Mouse (Mus musculus) liver, postnatal 0 days (tissue): ENCODE results near the gene Rab36. TPM values are rescaled to one million over a fixed set of nuclear protein-coding genes. Genes with fewer than 3 reads are reported as not detected.
A peak's percentile ranks its signal among the peaks of the same experiment; 100 is the strongest.

ENCODE experiments used
- ATAC-seq: fragments of 200-750 bp; cut with Nextera tagmentation; 2 replicates; pipeline ENCODE4 v1.8.0; 2017; ENCODE audit warnings: mild to moderate bottlenecking, moderate library complexity
- DNase-seq: peaks from one replicate; pipeline ENCODE4 v3.0.0-alpha.2; 2016
- H3K27ac ChIP-seq: fragments of 300-500 bp; sonication (generic); 2 replicates; pipeline ENCODE4 v1.5.1; 2014; ENCODE audit warnings: antibody characterized with exemption, moderate library complexity, mild to moderate bottlenecking, low read depth
- H3K27me3 ChIP-seq: fragments of 300-500 bp; sonication (generic); 2 replicates; pipeline ENCODE4 v1.6.1; 2014; ENCODE audit warnings: low read length, control low read depth, mixed read lengths; ENCODE audit not compliant: insufficient read depth
- H3K36me3 ChIP-seq: fragments of 300-500 bp; sonication (generic); replicated peaks from 2 replicates; pipeline ENCODE4 v1.6.1; 2014; ENCODE audit warnings: mild to moderate bottlenecking, control low read depth, low read length, moderate library complexity, mixed read lengths; ENCODE audit not compliant: insufficient read depth
- H3K4me1 ChIP-seq: fragments of 300-500 bp; sonication (generic); 2 replicates; pipeline ENCODE4 v1.6.1; 2014; ENCODE audit warnings: antibody characterized with exemption, mild to moderate bottlenecking, control low read depth; ENCODE audit not compliant: insufficient read depth
- H3K4me2 ChIP-seq: fragments of 300-500 bp; sonication (generic); 2 replicates; pipeline ENCODE4 v1.6.1; 2014; ENCODE audit warnings: low read depth, mild to moderate bottlenecking, low read length, moderate library complexity, mixed read lengths
- H3K4me3 ChIP-seq: fragments of 300-500 bp; sonication (generic); 2 replicates; pipeline ENCODE4 v1.5.1; 2014; ENCODE audit warnings: low read depth, low read length
- H3K9ac ChIP-seq: fragments of 300-500 bp; sonication (generic); replicated peaks from 2 replicates; pipeline ENCODE4 v1.6.1; 2014; ENCODE audit warnings: mild to moderate bottlenecking, moderate library complexity
- H3K9me3 ChIP-seq: fragments of 300-500 bp; sonication (generic); 2 replicates; pipeline ENCODE4 v1.6.1; 2016; ENCODE audit warnings: mild to moderate bottlenecking, control low read depth, low read length, mixed read lengths
- CTCF ChIP-seq: sonication (generic); IDR thresholded peaks from 2 replicates; pipeline ENCODE4 v1.5.1; 2016; ENCODE audit warnings: antibody characterized with exemption, low read depth
- EP300 ChIP-seq: IDR thresholded peaks from 2 replicates; pipeline ENCODE4 v1.6.1; 2016; ENCODE audit warnings: antibody characterized with exemption, low read depth, mild to moderate bottlenecking
- WGBS: fragments of 180-500 bp; shearing (Covaris S2); extraction: QIAGEN DNeasy Blood & Tissue Kit; methylation state at CpG from one replicate; pipeline ENCODE4 v1.1.7; 2014; ENCODE audit not compliant: insufficient replicate concordance; 5-methylcytosine and 5-hydroxymethylcytosine counted together
- polyA plus RNA-seq: library from polyadenylated mRNA; unstranded; fragments of >200 nt; fragmentation: Nextera tagmentation; extraction: Ambion mirVana; gene quantifications from 2 replicates; pipeline ENCODE4 v1.2.1, GENCODE M21; 2015

Rab36 gene
- polyA plus RNA-seq, result 1.7 TPM in 2 replicates

GRCm38 (mm10) chr10:75036883-75037379 lies at the start of gene Rab36:
Gene Rab36, plus strand, starts transcription at chr10:75037058.
- no peak within 1 kb of the TSS for H3K27ac ChIP-seq
- peak; percentile 89 for DNase-seq
- H3K36me3 ChIP-seq, result no peaks in the 10 kb centered on the region
- under 1% methylated on average over 36 of the region's 36 CpGs for WGBS
- TF ChIP-seq CTCF (no peak), EP300 (no peak)
- H3K9me3 ChIP-seq, result no peaks in the 10 kb centered on the region
- peak; percentile 95 for ATAC-seq
- peaks cover 9% of the 10 kb centered on the region for H3K4me1 ChIP-seq
- H3K27me3 ChIP-seq, result no peaks in the 10 kb centered on the region
- peak within 1 kb of the TSS; percentile 49 for H3K4me2 ChIP-seq
- H3K9ac ChIP-seq, result peak within 1 kb of the TSS; percentile 37; the same call in 1 of the 2 replicates
- peak within 1 kb of the TSS; percentile 35 for H3K4me3 ChIP-seq

DNA sequence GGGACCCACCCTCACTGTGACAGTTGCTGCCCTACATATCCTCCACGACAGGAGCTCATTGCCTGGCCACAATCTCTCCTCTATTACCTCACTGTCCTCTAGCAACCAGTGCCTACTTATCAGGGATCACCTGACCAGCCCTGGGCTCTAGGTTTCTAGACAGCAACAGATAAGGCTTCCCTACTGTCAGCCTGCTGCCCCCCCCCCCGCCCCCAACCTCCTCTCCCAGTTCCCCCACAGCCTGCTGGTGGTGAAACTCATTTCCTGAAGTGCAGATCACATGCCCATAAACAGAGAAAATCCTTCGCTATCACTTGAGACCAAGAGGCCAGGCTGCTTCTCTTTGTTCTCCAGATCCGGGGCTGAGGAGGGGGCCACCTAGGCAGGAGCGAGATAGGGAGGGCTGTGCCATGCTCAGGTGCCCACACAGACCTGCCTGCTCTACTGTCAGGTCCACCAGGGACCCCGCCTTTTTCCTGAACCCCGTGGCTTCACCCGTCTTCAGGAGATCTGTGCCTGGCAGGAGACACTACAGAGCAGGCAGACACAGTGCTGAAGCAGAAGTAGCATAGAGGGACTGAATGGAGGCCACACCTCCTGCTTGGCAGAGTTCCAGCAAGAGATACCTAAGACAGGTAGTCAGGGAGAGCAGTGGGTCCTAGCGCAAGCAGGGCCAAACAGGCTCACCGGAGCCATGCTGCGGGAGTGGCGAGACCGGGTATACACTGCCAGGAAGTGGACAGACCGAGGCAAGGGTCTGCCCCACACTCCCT lies 49.0 kb upstream of the Rab36 start:
- Histone ChIP-seq H3K36me3 (no peaks in the 10 kb centered on the region), H3K4me1 (no peaks in the 10 kb centered on the region; the same call in 1 of the 2 replicates), H3K4me2 (no peak overlapping the region), H3K27ac (no peak overlapping the region), H3K9me3 (no peaks in the 10 kb centered on the region), H3K27me3 (no peaks in the 10 kb centered on the region), H3K9ac (no peak overlapping the region), H3K4me3 (no peak overlapping the region)
- TF ChIP-seq EP300 (no peak), CTCF (no peak)
- DNase-seq (no peak), ATAC-seq (no peak)
- WGBS, result 36% methylated on average over 14 of the region's 14 CpGs

GRCm38 (mm10) chr10:74989814-74990213 lies 47.0 kb upstream of the Rab36 start:
- Histone ChIP-seq H3K9ac (no peak overlapping the region), H3K36me3 (no peaks in the 10 kb centered on the region), H3K4me3 (no peak overlapping the region), H3K4me2 (no peak overlapping the region), H3K27me3 (no peaks in the 10 kb centered on the region), H3K27ac (no peak overlapping the region), H3K4me1 (no peaks in the 10 kb centered on the region; the same call in 1 of the 2 replicates), H3K9me3 (no peaks in the 10 kb centered on the region)
- ATAC-seq (no peak), DNase-seq (no peak)
- no peak for TF ChIP-seq EP300
- TF ChIP-seq CTCF, result peak; percentile 29
- WGBS, result 66% methylated on average over 4 of the region's 4 CpGs

DNA sequence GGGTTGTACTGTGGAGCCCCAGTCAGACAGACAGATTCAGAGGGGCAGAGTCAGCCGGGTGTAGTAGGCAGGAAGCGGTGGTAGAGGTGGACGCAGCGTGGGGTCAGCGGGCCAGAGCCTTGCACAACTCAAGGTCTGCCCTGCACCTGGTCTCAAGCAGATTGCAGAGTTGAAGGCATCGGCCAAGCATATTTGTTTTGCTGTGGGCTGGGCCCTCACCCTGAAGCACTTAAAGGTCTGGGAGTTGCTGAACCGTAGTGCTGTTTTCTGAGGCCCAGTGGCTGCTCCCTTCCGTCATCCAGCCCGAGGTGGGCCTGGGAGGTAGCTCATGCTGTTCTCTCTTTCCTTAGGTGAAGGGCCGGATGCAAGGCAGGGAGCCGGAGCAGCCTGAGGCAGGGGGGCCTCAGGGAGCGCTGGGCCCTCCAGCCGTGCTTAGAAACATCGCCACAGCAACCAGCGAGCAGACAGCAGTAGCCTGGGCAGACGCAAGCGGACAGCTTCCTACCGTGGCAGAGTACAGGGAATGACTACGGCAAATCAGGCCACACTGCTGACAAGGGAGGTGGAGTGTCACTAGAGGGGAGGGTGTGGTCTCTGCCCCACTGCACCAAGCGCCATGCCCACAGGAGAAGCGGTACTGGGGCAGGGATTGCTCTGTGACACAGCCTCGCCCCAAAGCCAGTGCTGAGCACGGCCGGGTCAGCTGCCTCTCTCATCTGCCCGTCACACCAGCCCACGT lies 46.1 kb upstream of the Rab36 start:
- H3K36me3 ChIP-seq, result no peaks in the 10 kb centered on the region
- DNase-seq, result no peak
- no peak for ATAC-seq
- WGBS, result 60% methylated on average over 26 of the region's 26 CpGs
- no peaks in the 10 kb centered on the region for H3K9me3 ChIP-seq
- TF ChIP-seq CTCF, result no peak
- TF ChIP-seq EP300, result no peak
- H3K4me2 ChIP-seq, result no peak overlapping the region
- no peak overlapping the region for H3K9ac ChIP-seq
- no peak overlapping the region for H3K4me3 ChIP-seq
- no peak overlapping the region for H3K27ac ChIP-seq
- no peaks in the 10 kb centered on the region; the same call in 1 of the 2 replicates for H3K4me1 ChIP-seq
- no peaks in the 10 kb centered on the region for H3K27me3 ChIP-seq

GRCm38 (mm10) chr10:74994863-74995262 lies 42.0 kb upstream of the Rab36 start:
- DNase-seq, result no peak
- Histone ChIP-seq H3K4me1 (no peaks in the 10 kb centered on the region), H3K9me3 (no peaks in the 10 kb centered on the region), H3K4me3 (no peak overlapping the region), H3K9ac (no peak overlapping the region), H3K27ac (no peak overlapping the region), H3K36me3 (no peaks in the 10 kb centered on the region), H3K4me2 (no peak overlapping the region), H3K27me3 (no peaks in the 10 kb centered on the region)
- TF ChIP-seq EP300 (no peak), CTCF (no peak)
- 36% methylated on average over 5 of the region's 5 CpGs for WGBS
- ATAC-seq, result no peak

GRCm38 (mm10) chr10:74995377-74995776 lies 41.5 kb upstream of the Rab36 start:
- no peaks in the 10 kb centered on the region for H3K36me3 ChIP-seq
- TF ChIP-seq EP300, result no peak
- TF ChIP-seq CTCF, result no peak
- no peaks in the 10 kb centered on the region for H3K27me3 ChIP-seq
- no peak overlapping the region for H3K4me2 ChIP-seq
- no peaks in the 10 kb centered on the region for H3K4me1 ChIP-seq
- H3K27ac ChIP-seq, result no peak overlapping the region
- 31% methylated on average over 17 of the region's 17 CpGs for WGBS
- no peaks in the 10 kb centered on the region for H3K9me3 ChIP-seq
- ATAC-seq, result no peak
- no peak overlapping the region for H3K4me3 ChIP-seq
- DNase-seq, result no peak
- H3K9ac ChIP-seq, result no peak overlapping the region
